Mouse (Mus musculus): ENCODE data around the gene Rnf145. TPM values are rescaled to one million over a fixed set of nuclear protein-coding genes. Genes with fewer than 3 reads are reported as not detected.
A peak's percentile ranks its signal among the peaks of the same experiment; 100 is the strongest.

The Rnf145 gene
- polyA plus RNA-seq, 1 experiment from 2014 or later, result 85.7 TPM

GRCm38 (mm10) chr11:44545181-44545580, 26.4 kb downstream of the Rnf145 start:
- no peak for TF ChIP-seq CTCF (IDR thresholded peaks at IDR 0.05; ENCODE audit: low read depth)
- peak; percentile 35; the same call in 1 of the 2 replicates for ATAC-seq (ENCODE audit: insufficient read depth)
- Histone ChIP-seq H3K27ac (ENCODE audit: low read depth) (no peak overlapping the region), H3K4me3 (ENCODE audit: low read depth, low read length) (no peak overlapping the region), H3K4me2 (no peak overlapping the region), H3K27me3 (ENCODE audit: insufficient read depth, low read length) (no peaks in the 10 kb centered on the region), H3K4me1 (ENCODE audit: insufficient read depth) (no peaks in the 10 kb centered on the region), H3K36me3 (ENCODE audit: insufficient read depth) (peaks cover 78% of the 10 kb centered on the region), H3K9ac (no peak overlapping the region), H3K9me3 (ENCODE audit: low read depth, low read length) (no peaks in the 10 kb centered on the region)
- DNase-seq, result peak; percentile 45
- 33% methylated on average over 7 of the region's 7 CpGs for WGBS

GRCm38 (mm10) chr11:44546250-44546649, 27.5 kb downstream of the Rnf145 start:
- Histone ChIP-seq H3K4me2 (no peak overlapping the region), H3K4me1 (ENCODE audit: insufficient read depth) (no peaks in the 10 kb centered on the region), H3K36me3 (ENCODE audit: insufficient read depth) (peaks cover 79% of the 10 kb centered on the region), H3K27me3 (ENCODE audit: insufficient read depth, low read length) (no peaks in the 10 kb centered on the region), H3K4me3 (ENCODE audit: low read depth, low read length) (no peak overlapping the region), H3K9me3 (ENCODE audit: low read depth, low read length) (no peaks in the 10 kb centered on the region), H3K9ac (no peak overlapping the region), H3K27ac (ENCODE audit: low read depth) (no peak overlapping the region)
- WGBS, result 74% methylated on average over 8 of the region's 8 CpGs
- no peak for ATAC-seq (ENCODE audit: insufficient read depth)
- DNase-seq, result no peak
- TF ChIP-seq CTCF (IDR thresholded peaks at IDR 0.05; ENCODE audit: low read depth), result no peak

- TF ChIP-seq CTCF (IDR thresholded peaks at IDR 0.05; ENCODE audit: low read depth), result no peak
- Histone ChIP-seq H3K27me3 (ENCODE audit: insufficient read depth, low read length) (no peaks in the 10 kb centered on the region), H3K4me1 (ENCODE audit: insufficient read depth) (no peaks in the 10 kb centered on the region), H3K27ac (ENCODE audit: low read depth) (no peak overlapping the region), H3K4me3 (ENCODE audit: low read depth, low read length) (no peak overlapping the region), H3K4me2 (no peak overlapping the region), H3K9me3 (ENCODE audit: low read depth, low read length) (no peaks in the 10 kb centered on the region), H3K9ac (no peak overlapping the region), H3K36me3 (ENCODE audit: insufficient read depth) (peaks cover 81% of the 10 kb centered on the region)
- 84% methylated on average over 8 of the region's 8 CpGs for WGBS
- no peak for ATAC-seq (ENCODE audit: insufficient read depth)
- DNase-seq, result no peak
Measured at GRCm38 (mm10) chr11:44547651-44548196, 29.0 kb downstream of the Rnf145 start.

GRCm38 (mm10) chr11:44548816-44549215, 30.1 kb downstream of the Rnf145 start:
- no peaks in the 10 kb centered on the region for H3K4me1 ChIP-seq (ENCODE audit: insufficient read depth)
- no peak overlapping the region for H3K27ac ChIP-seq (ENCODE audit: low read depth)
- no peaks in the 10 kb centered on the region for H3K27me3 ChIP-seq (ENCODE audit: insufficient read depth, low read length)
- 90% methylated on average over 12 of the region's 12 CpGs for WGBS
- TF ChIP-seq CTCF (IDR thresholded peaks at IDR 0.05; ENCODE audit: low read depth), result no peak
- H3K9ac ChIP-seq, result no peak overlapping the region
- ATAC-seq (ENCODE audit: insufficient read depth), result no peak
- H3K4me2 ChIP-seq, result no peak overlapping the region
- H3K36me3 ChIP-seq (ENCODE audit: insufficient read depth), result peaks cover 82% of the 10 kb centered on the region
- H3K9me3 ChIP-seq (ENCODE audit: low read depth, low read length), result no peaks in the 10 kb centered on the region
- H3K4me3 ChIP-seq (ENCODE audit: low read depth, low read length), result no peak overlapping the region
- no peak for DNase-seq

GRCm38 (mm10) chr11:44549511-44550278, 30.9 kb downstream of the Rnf145 start:
- WGBS, result 87% methylated on average over 10 of the region's 10 CpGs
- Histone ChIP-seq H3K9ac (no peak overlapping the region), H3K9me3 (ENCODE audit: low read depth, low read length) (no peaks in the 10 kb centered on the region), H3K4me3 (ENCODE audit: low read depth, low read length) (no peak overlapping the region), H3K4me2 (no peak overlapping the region), H3K27me3 (ENCODE audit: insufficient read depth, low read length) (no peaks in the 10 kb centered on the region), H3K27ac (ENCODE audit: low read depth) (no peak overlapping the region), H3K4me1 (ENCODE audit: insufficient read depth) (no peaks in the 10 kb centered on the region), H3K36me3 (ENCODE audit: insufficient read depth) (peaks cover 82% of the 10 kb centered on the region)
- TF ChIP-seq CTCF (IDR thresholded peaks at IDR 0.05; ENCODE audit: low read depth), result no peak
- ATAC-seq (ENCODE audit: insufficient read depth), result no peak
- no peak for DNase-seq

- ATAC-seq (ENCODE audit: insufficient read depth) (no peak), DNase-seq (peak; percentile 34)
- TF ChIP-seq CTCF (IDR thresholded peaks at IDR 0.05; ENCODE audit: low read depth), result peak; percentile 46
- H3K36me3 ChIP-seq (ENCODE audit: insufficient read depth), result peaks cover 82% of the 10 kb centered on the region
- H3K9ac ChIP-seq, result no peak overlapping the region
- no peak overlapping the region for H3K4me2 ChIP-seq
- no peaks in the 10 kb centered on the region for H3K9me3 ChIP-seq (ENCODE audit: low read depth, low read length)
- H3K4me1 ChIP-seq (ENCODE audit: insufficient read depth), result no peaks in the 10 kb centered on the region
- H3K4me3 ChIP-seq (ENCODE audit: low read depth, low read length), result no peak overlapping the region
- no peaks in the 10 kb centered on the region for H3K27me3 ChIP-seq (ENCODE audit: insufficient read depth, low read length)
- H3K27ac ChIP-seq (ENCODE audit: low read depth), result no peak overlapping the region
- 92% methylated on average over 6 of the region's 6 CpGs for WGBS
Measured at GRCm38 (mm10) chr11:44550996-44551395, 32.2 kb downstream of the Rnf145 start.

- WGBS, result 64% methylated on average over 4 of the region's 4 CpGs
- H3K27me3 ChIP-seq (ENCODE audit: insufficient read depth, low read length), result no peaks in the 10 kb centered on the region
- H3K36me3 ChIP-seq (ENCODE audit: insufficient read depth), result peaks cover 84% of the 10 kb centered on the region
- no peak overlapping the region for H3K4me3 ChIP-seq (ENCODE audit: low read depth, low read length)
- no peak overlapping the region for H3K4me2 ChIP-seq
- TF ChIP-seq CTCF (IDR thresholded peaks at IDR 0.05; ENCODE audit: low read depth), result no peak
- no peaks in the 10 kb centered on the region for H3K9me3 ChIP-seq (ENCODE audit: low read depth, low read length)
- H3K4me1 ChIP-seq (ENCODE audit: insufficient read depth), result no peaks in the 10 kb centered on the region
- no peak overlapping the region for H3K9ac ChIP-seq
- peak; percentile 77 for DNase-seq
- ATAC-seq (ENCODE audit: insufficient read depth), result peak; percentile 87
- no peak overlapping the region for H3K27ac ChIP-seq (ENCODE audit: low read depth)
Measured at GRCm38 (mm10) chr11:44554339-44554738, 35.6 kb downstream of the Rnf145 start.

All from lung, embryonic 14.5 days (tissue).